Mouse (Mus musculus): ENCODE data around the gene Itga11. TPM values are rescaled to one million over a fixed set of nuclear protein-coding genes. Genes with fewer than 3 reads are reported as not detected.
A peak's percentile ranks its signal among the peaks of the same experiment; 100 is the strongest.
"Not testable (repeated sequence)": the region's sequence is repeated elsewhere in the genome, so short reads cannot be mapped to it uniquely, and the experiment has no call there.

The Itga11 gene
- polyA plus RNA-seq, 1 experiment from 2014 or later: 0.29 TPM

DNA sequence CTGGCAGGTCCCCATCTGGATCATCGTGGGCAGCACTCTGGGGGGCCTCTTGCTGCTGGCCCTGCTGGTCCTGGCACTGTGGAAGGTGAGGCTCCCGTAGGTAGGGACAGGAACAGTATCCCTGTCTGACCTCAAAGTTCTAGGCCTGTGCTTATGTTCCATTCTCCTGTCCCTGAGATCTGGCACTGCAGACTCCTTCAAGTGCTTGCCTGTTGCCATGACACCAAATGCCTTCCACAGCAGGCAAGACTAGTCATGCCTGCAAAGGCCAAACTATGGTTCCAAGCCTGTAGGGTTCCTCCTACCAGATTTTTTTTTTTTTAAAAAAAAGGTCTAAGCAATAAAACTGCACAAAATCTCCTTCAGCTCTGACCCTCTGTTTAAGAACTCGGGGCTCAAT, 104.3 kb downstream of the Itga11 start:
- no peak overlapping the region for H3K27ac ChIP-seq (replicated peaks)
- no peak overlapping the region for H3K9ac ChIP-seq (ENCODE audit: low read length)
- DNase-seq (ENCODE audit: low spot score) (no peak), ATAC-seq (ENCODE audit: low FRiP score, low TSS enrichment) (no peak)
- no peaks in the 10 kb centered on the region for H3K36me3 ChIP-seq (ENCODE audit: control insufficient read depth, insufficient read depth, low read length)
- H3K27me3 ChIP-seq (ENCODE audit: control insufficient read depth, insufficient read depth, low read length): no peaks in the 10 kb centered on the region
- H3K4me1 ChIP-seq (replicated peaks; ENCODE audit: control insufficient read depth, insufficient read depth): no peaks in the 10 kb centered on the region
- no peak overlapping the region for H3K4me2 ChIP-seq (replicated peaks; ENCODE audit: low read depth)
- no peak overlapping the region for H3K4me3 ChIP-seq (ENCODE audit: low read depth, low read length)
- WGBS: 45% methylated on average over 3 of the region's 3 CpGs
- H3K9me3 ChIP-seq (ENCODE audit: control insufficient read depth, low read length): no peaks in the 10 kb centered on the region
- TF ChIP-seq EP300 (optimal IDR thresholded peaks at IDR 0.05) (no peak), CTCF (IDR thresholded peaks at IDR 0.05; ENCODE audit: low read depth) (no peak)

DNA sequence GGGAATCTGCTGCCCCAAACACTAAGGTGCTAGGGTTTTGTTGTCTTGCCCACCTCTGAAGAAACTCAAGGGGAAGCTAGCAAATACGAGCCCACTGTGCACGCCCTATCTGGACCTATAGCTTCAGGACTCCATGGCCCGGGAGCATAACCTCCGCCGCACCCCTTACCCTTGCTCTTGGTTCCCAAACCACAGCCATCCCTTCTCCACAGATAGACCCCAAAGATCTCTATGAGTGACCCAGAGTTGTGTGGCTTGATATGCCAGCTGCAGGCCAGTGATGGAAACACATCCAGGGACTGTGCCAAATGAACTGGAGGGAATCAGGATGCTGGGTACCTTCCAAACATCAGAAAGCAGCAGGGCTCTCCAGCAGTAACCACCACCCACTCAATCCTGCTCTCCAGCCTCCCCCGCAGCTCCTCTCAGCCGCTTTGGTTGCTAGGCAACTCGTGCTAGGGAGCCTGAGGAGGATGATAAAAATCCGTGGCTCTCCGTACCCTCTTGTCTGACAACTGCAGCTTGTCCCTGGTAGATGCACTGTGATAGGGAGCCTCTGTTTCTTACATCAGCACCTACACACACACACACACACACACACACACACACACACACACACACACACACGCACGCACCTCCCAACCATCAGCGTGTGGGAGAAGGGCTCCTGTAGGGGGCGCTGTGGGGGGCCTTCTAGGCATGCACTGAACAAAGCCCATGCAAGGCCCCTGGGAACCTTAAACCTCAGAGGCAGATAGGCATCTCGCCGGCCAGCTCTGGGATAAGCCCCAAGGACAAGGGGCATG, 105.6 kb downstream of the Itga11 start:
- Histone ChIP-seq H3K4me2 (replicated peaks; ENCODE audit: low read depth) (no peak overlapping the region), H3K4me3 (ENCODE audit: low read depth, low read length) (no peak overlapping the region), H3K9ac (ENCODE audit: low read length) (no peak overlapping the region), H3K27ac (replicated peaks) (no peak overlapping the region), H3K9me3 (ENCODE audit: control insufficient read depth, low read length) (no peaks in the 10 kb centered on the region), H3K36me3 (ENCODE audit: control insufficient read depth, insufficient read depth, low read length) (no peaks in the 10 kb centered on the region), H3K4me1 (replicated peaks; ENCODE audit: control insufficient read depth, insufficient read depth) (no peaks in the 10 kb centered on the region), H3K27me3 (ENCODE audit: control insufficient read depth, insufficient read depth, low read length) (no peaks in the 10 kb centered on the region)
- DNase-seq (ENCODE audit: low spot score) (peak; percentile 15), ATAC-seq (ENCODE audit: low FRiP score, low TSS enrichment) (peak; percentile 43; the same call in 1 of the 2 replicates)
- no peak for TF ChIP-seq EP300 (optimal IDR thresholded peaks at IDR 0.05)
- peak; percentile 55 for TF ChIP-seq CTCF (IDR thresholded peaks at IDR 0.05; ENCODE audit: low read depth)
- 44% methylated on average over 16 of the region's 16 CpGs for WGBS

DNA sequence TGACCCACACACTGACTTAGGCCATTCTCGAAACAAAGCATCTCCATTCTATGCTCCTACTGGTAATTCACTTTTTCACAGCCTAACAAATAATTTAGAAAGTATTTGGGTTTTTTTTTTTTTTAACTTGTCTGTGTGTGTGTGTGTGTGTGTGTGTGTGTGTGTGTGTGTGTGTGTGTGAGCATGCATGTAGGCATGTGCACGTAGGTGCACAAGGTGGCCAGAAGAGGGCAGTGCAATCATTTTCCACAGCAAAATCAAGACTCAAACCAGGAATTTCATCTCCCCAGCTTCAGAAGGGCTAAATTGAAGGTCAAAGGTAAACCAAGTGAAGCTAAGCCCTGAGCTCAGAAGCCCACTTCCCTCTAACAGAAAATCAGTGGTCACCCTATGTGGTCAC, 106.6 kb downstream of the Itga11 start:
- no peak for ATAC-seq (ENCODE audit: low FRiP score, low TSS enrichment)
- no peaks in the 10 kb centered on the region for H3K36me3 ChIP-seq (ENCODE audit: control insufficient read depth, insufficient read depth, low read length)
- 78% methylated on average over 2 of the region's 2 CpGs for WGBS

DNA sequence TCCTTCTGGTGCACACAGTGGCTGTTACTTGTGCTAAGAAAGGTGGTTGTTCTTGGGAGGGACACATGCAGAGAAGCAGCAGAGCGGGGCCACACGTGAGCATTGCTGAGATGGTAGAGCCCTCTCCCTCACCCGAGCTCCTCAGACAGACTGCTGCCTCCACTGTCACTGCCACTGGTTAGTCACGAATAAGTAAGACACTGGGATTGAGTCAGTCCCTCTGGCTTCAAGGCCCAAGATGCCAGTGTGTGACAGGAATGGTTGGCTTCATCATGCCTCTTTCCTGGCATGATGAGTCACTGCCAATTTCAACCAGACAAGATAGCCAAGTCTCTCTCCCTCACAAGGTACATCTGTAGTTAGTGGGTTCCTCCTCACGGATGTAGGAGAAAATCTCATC, 109.1 kb downstream of the Itga11 start:
- H3K36me3 ChIP-seq (ENCODE audit: control insufficient read depth, insufficient read depth, low read length): no peaks in the 10 kb centered on the region
- WGBS: 72% methylated on average over 5 of the region's 5 CpGs
- no peaks in the 10 kb centered on the region for H3K27me3 ChIP-seq (ENCODE audit: control insufficient read depth, insufficient read depth, low read length)
- TF ChIP-seq EP300 (optimal IDR thresholded peaks at IDR 0.05) (no peak), CTCF (IDR thresholded peaks at IDR 0.05; ENCODE audit: low read depth) (no peak)
- H3K9ac ChIP-seq (ENCODE audit: low read length): no peak overlapping the region
- no peak overlapping the region for H3K27ac ChIP-seq (replicated peaks)
- H3K9me3 ChIP-seq (ENCODE audit: control insufficient read depth, low read length): no peaks in the 10 kb centered on the region
- H3K4me2 ChIP-seq (replicated peaks; ENCODE audit: low read depth): no peak overlapping the region
- H3K4me3 ChIP-seq (ENCODE audit: low read depth, low read length): no peak overlapping the region
- no peak for ATAC-seq (ENCODE audit: low FRiP score, low TSS enrichment)
- no peaks in the 10 kb centered on the region for H3K4me1 ChIP-seq (replicated peaks; ENCODE audit: control insufficient read depth, insufficient read depth)
- no peak for DNase-seq (ENCODE audit: low spot score)

More for the DNA sequence above, 106.6 kb downstream of the Itga11 start:
- Histone ChIP-seq H3K4me2 (replicated peaks; ENCODE audit: low read depth) (no peak overlapping the region), H3K4me1 (replicated peaks; ENCODE audit: control insufficient read depth, insufficient read depth) (no peaks in the 10 kb centered on the region), H3K27ac (replicated peaks) (no peak overlapping the region), H3K9me3 (ENCODE audit: control insufficient read depth, low read length) (no peaks in the 10 kb centered on the region), H3K27me3 (ENCODE audit: control insufficient read depth, insufficient read depth, low read length) (no peaks in the 10 kb centered on the region), H3K4me3 (ENCODE audit: low read depth, low read length) (no peak overlapping the region), H3K9ac (ENCODE audit: low read length) (no peak overlapping the region)
- DNase-seq (ENCODE audit: low spot score): no peak
- peak; percentile 50 for TF ChIP-seq CTCF (IDR thresholded peaks at IDR 0.05; ENCODE audit: low read depth)
- no peak for TF ChIP-seq EP300 (optimal IDR thresholded peaks at IDR 0.05)

DNA sequence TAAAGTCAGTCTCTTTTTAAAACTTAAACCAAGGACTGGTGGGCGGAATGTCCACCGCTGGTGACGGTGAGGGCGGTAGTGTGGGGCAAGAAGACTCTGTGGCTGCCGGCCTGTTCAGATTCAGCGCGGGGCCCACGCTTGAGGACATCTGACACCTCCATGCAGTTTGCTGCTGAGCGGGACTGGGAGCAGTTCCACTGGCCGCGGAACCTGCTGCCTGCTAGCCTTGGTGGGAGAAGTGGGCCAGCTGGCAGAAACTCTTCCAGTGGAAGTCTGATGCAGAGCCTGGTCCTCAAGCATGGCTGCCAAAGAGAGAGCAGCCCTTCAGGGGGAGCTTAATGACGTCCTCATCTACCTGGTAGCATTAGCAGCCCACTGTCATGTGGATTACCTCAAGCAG, 112.2 kb downstream of the Itga11 start:
- DNase-seq (ENCODE audit: low spot score) (no peak), ATAC-seq (ENCODE audit: low FRiP score, low TSS enrichment) (no peak)
- Histone ChIP-seq H3K4me2 (replicated peaks; ENCODE audit: low read depth) (no peak overlapping the region), H3K9ac (ENCODE audit: low read length) (no peak overlapping the region), H3K4me1 (replicated peaks; ENCODE audit: control insufficient read depth, insufficient read depth) (no peaks in the 10 kb centered on the region), H3K27me3 (ENCODE audit: control insufficient read depth, insufficient read depth, low read length) (no peaks in the 10 kb centered on the region), H3K36me3 (ENCODE audit: control insufficient read depth, insufficient read depth, low read length) (no peaks in the 10 kb centered on the region), H3K9me3 (ENCODE audit: control insufficient read depth, low read length) (no peaks in the 10 kb centered on the region), H3K27ac (replicated peaks) (no peak overlapping the region), H3K4me3 (ENCODE audit: low read depth, low read length) (no peak overlapping the region)
- TF ChIP-seq CTCF (IDR thresholded peaks at IDR 0.05; ENCODE audit: low read depth): no peak
- TF ChIP-seq EP300 (optimal IDR thresholded peaks at IDR 0.05): no peak
- 88% methylated on average over 12 of the region's 12 CpGs for WGBS

DNA sequence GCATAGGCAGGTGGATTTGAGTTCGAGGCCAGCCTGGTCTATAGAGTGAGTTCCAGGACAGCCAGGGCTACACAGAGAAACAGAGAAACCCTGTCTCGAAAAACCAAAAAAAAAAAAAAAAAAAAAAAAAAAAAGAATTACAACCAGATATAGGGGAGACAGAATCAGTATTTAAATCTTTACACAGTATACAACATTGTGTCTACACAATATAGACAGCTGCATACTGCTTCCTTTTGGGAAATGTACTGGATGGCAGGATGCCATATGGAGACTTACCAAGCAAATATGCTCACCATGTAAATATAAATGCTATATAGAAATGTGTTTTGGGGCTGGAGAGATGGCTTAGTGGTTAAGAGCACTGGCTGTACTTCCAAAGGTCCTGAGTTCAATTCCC, 121.6 kb downstream of the Itga11 start:
- DNase-seq (ENCODE audit: low spot score); H3K27ac ChIP-seq (replicated peaks); H3K4me2 ChIP-seq (replicated peaks; ENCODE audit: low read depth); H3K9ac ChIP-seq (ENCODE audit: low read length); H3K4me1 ChIP-seq (replicated peaks; ENCODE audit: control insufficient read depth, insufficient read depth); H3K36me3 ChIP-seq (ENCODE audit: control insufficient read depth, insufficient read depth, low read length); ATAC-seq (ENCODE audit: low FRiP score, low TSS enrichment); H3K9me3 ChIP-seq (ENCODE audit: control insufficient read depth, low read length); H3K4me3 ChIP-seq (ENCODE audit: low read depth, low read length); H3K27me3 ChIP-seq (ENCODE audit: control insufficient read depth, insufficient read depth, low read length): not testable (repeated sequence)
- 81% methylated on average over 2 of the region's 2 CpGs for WGBS
